Mouse (Mus musculus): ENCODE results near the gene Kcnb1. TPM values are rescaled to one million over a fixed set of nuclear protein-coding genes. Genes with fewer than 3 reads are reported as not detected.

Kcnb1 gene
- polyA plus RNA-seq, 1 experiment = not detected

DNA sequence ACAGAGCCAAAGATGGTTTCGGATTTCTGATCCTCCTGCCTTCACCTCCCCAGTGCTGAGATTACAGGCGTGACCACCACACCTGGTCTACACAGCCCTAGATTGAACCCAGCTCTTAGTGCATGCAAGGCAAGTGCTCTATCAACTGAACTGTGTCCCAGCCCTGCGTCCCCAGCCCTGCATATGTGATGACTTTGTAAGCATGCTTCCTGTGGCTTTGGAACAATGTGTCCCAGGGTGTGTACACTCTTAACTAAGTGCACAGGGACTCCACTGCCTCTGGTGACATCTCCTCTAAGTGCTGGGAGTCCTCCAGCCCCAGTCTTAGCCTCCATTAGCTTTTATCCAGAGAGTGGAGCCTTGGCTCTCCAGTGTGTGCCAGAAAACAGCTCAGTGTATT is 3.4 kb upstream of the Kcnb1 start:
- no peak overlapping the region for H3K4me3 ChIP-seq (replicated peaks)
- peaks cover 12% of the 10 kb centered on the region for H3K9me3 ChIP-seq (ENCODE audit: control insufficient read depth, low read length)
- no peaks in the 10 kb centered on the region for H3K36me3 ChIP-seq (ENCODE audit: control insufficient read depth)
- TF ChIP-seq GATA1 (IDR thresholded peaks at IDR 0.05; ENCODE audit: low read length) (no peak), TAL1 (IDR thresholded peaks at IDR 0.05; ENCODE audit: low read length) (no peak)
- peaks cover 5% of the 10 kb centered on the region for H3K4me1 ChIP-seq (ENCODE audit: control insufficient read depth)
- peaks cover 35% of the 10 kb centered on the region for H3K27me3 ChIP-seq (ENCODE audit: control insufficient read depth)

DNA sequence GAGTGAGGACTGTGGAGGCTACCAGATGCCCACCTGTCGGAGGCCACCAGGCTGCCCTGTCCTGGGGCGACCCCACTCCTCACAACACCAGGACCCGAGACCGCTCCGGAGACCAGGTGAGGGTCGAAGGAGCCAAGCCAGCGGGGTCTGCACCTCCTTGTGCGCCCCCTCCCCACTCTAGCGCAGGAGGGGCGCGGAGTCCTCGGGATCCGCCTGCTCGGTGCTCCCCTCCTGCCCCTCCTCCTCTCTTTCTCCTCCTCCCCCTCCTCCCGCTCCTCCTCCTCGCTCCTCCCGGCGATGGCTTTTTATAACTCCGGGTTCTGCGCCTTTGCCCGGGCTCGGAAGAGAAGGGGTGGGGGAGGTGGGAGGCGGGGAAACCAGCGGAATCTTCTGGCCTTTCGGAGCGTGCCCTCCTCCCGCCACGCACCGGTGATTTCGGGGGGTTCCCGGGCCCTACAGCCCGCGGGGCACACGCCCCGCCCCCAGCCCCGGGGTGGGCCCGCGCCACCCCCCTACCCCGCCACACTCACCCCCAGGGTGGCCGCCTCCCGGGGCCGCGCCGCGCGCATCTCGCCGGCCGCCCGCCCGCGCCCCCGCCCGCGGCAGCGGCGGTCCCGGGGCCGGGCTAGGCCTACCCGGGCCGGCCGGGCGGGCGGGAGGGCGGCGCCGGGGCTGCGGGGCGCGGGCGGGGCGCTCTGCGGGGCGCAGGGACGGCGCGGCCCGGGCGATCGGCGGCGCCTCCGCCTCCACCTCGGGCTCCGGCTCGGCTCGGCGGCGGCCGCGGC is 472 bp downstream of the Kcnb1 start:
- no peaks in the 10 kb centered on the region for H3K36me3 ChIP-seq (ENCODE audit: control insufficient read depth)
- H3K4me1 ChIP-seq (ENCODE audit: control insufficient read depth) = peaks cover 5% of the 10 kb centered on the region
- H3K4me3 ChIP-seq (replicated peaks) = no peak overlapping the region
- H3K27me3 ChIP-seq (ENCODE audit: control insufficient read depth) = peaks cover 66% of the 10 kb centered on the region
- H3K9me3 ChIP-seq (ENCODE audit: control insufficient read depth, low read length) = peaks cover 15% of the 10 kb centered on the region
- TF ChIP-seq TAL1 (IDR thresholded peaks at IDR 0.05; ENCODE audit: low read length) (no peak), GATA1 (IDR thresholded peaks at IDR 0.05; ENCODE audit: low read length) (no peak)

DNA sequence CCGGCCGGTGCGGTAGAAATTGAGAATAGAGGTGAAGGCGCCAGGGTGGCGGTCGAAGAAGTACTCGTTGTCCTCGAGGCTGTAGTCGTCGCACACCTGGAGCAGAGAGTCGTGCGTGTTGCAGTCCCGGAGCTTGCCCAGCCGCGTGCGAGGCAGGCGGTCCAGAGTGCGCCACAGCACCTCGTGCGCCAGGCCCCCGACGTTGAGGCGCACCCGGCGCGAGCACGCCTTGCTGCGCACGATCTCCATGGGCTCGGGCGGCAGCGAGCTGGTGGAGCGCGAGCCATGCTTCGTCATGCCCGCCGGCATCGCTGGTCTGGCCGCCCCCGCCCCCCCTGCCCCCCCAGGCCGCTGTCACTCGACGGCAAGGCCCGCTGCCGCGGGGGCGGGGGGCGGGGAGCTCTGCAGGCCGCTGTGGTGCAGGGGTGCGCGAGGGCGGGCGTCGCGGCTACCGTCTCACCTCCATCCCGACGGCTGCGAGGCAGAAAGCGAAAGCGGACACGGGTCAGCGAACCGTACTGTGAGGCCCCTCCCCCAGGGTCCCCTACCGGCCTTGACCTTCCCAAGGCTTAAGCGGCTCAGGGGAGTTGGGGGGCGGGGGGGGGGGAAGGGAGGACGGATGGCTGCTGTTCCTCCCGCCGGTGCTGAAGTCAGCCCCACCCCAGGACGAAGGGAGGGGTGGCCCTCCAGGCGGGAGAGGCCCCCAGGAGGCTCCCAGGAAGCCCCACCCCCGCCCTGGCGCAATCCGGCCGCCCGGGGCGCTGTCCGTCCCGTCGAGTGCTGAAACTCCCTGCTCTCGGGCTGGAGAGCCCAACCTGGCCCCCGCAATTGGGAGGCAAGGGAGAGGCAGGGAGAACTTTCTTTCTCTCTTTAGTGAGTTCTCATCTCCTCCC is 1.4 kb downstream of the Kcnb1 start:
- peak overlapping the region; percentile 44 for H3K4me3 ChIP-seq (replicated peaks)
- TF ChIP-seq GATA1 (IDR thresholded peaks at IDR 0.05; ENCODE audit: low read length) (no peak), TAL1 (IDR thresholded peaks at IDR 0.05; ENCODE audit: low read length) (no peak)
- peaks cover 66% of the 10 kb centered on the region for H3K27me3 ChIP-seq (ENCODE audit: control insufficient read depth)
- peaks cover 7% of the 10 kb centered on the region for H3K9me3 ChIP-seq (ENCODE audit: control insufficient read depth, low read length)
- peaks cover 5% of the 10 kb centered on the region for H3K4me1 ChIP-seq (ENCODE audit: control insufficient read depth)
- no peaks in the 10 kb centered on the region for H3K36me3 ChIP-seq (ENCODE audit: control insufficient read depth)

DNA sequence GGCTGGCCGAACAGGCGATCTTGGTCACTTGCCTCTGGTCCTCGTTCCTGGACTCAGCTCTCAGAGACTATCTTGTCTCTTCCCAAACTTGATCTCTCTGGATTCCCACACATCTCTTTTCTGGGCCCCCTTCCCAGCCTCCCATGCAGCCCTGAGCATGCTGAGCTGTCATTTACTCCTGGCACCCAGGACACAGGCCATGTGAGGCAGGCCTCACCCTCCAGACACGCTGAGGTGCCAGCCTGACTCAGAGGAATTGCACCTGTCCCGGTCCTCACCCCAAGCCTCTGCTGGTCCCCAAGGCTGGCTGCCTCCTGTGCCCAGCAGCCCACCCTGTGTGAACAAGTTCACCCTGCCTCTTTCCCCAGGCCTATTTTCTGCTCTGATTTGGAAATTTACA is 2.8 kb downstream of the Kcnb1 start:
- H3K27me3 ChIP-seq (ENCODE audit: control insufficient read depth) = peaks cover 66% of the 10 kb centered on the region

DNA sequence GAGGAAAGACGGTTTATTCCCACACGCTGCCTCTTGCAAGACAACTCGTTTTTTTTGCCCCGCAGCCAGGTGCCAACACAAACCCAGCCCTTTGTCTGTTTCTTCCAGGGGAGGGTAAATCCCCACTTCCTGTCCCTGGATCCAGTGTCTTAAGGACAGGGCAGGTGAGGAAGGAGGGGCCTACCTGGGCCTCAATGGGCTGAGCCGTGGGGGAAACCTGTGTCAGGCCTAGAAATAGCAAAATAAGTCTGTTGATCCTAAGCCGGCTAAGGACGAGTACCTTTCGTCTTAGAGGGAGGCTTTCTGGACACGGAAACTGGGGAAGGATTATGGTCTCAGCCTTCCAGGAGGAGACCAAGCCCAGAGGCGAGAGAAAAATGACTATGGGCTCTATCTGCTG is 3.4 kb downstream of the Kcnb1 start:
- Histone ChIP-seq H3K4me1 (ENCODE audit: control insufficient read depth) (peaks cover 5% of the 10 kb centered on the region), H3K36me3 (ENCODE audit: control insufficient read depth) (no peaks in the 10 kb centered on the region), H3K4me3 (replicated peaks) (no peak overlapping the region), H3K27me3 (ENCODE audit: control insufficient read depth) (peaks cover 62% of the 10 kb centered on the region), H3K9me3 (ENCODE audit: control insufficient read depth, low read length) (peaks cover 7% of the 10 kb centered on the region)
- no peak for TF ChIP-seq TAL1 (IDR thresholded peaks at IDR 0.05; ENCODE audit: low read length)
- no peak for TF ChIP-seq GATA1 (IDR thresholded peaks at IDR 0.05; ENCODE audit: low read length)

More for the DNA sequence above, 2.8 kb downstream of the Kcnb1 start:
- TF ChIP-seq TAL1 (IDR thresholded peaks at IDR 0.05; ENCODE audit: low read length) = no peak
- TF ChIP-seq GATA1 (IDR thresholded peaks at IDR 0.05; ENCODE audit: low read length) = no peak
- Histone ChIP-seq H3K4me1 (ENCODE audit: control insufficient read depth) (peaks cover 5% of the 10 kb centered on the region), H3K36me3 (ENCODE audit: control insufficient read depth) (no peaks in the 10 kb centered on the region), H3K4me3 (replicated peaks) (no peak overlapping the region), H3K9me3 (ENCODE audit: control insufficient read depth, low read length) (peaks cover 7% of the 10 kb centered on the region)

DNA sequence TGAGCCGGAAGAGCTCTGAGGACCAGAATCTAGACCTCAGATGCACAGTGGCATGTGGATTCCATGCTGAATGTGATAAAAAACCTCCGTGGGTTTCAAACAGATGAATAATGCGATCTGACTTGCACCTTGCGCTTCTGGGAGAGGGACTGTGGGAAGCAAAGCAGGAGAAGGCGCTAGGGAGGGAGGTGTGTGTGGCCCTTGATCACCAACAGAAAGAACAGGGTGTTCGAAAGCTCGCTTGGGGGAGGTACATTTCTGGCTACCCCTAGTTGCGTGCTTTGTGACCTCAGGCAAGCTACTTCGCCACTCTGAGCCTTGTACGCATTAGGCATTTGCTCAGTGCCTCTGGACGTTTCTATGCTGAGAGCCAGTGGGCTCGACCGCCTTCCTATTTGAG is 4.0 kb downstream of the Kcnb1 start:
- peaks cover 7% of the 10 kb centered on the region for H3K9me3 ChIP-seq (ENCODE audit: control insufficient read depth, low read length)
- peaks cover 57% of the 10 kb centered on the region for H3K27me3 ChIP-seq (ENCODE audit: control insufficient read depth)
- TF ChIP-seq TAL1 (IDR thresholded peaks at IDR 0.05; ENCODE audit: low read length) = no peak
- no peak for TF ChIP-seq GATA1 (IDR thresholded peaks at IDR 0.05; ENCODE audit: low read length)
- H3K4me1 ChIP-seq (ENCODE audit: control insufficient read depth) = peaks cover 5% of the 10 kb centered on the region
- H3K4me3 ChIP-seq (replicated peaks) = no peak overlapping the region
- no peaks in the 10 kb centered on the region for H3K36me3 ChIP-seq (ENCODE audit: control insufficient read depth)

DNA sequence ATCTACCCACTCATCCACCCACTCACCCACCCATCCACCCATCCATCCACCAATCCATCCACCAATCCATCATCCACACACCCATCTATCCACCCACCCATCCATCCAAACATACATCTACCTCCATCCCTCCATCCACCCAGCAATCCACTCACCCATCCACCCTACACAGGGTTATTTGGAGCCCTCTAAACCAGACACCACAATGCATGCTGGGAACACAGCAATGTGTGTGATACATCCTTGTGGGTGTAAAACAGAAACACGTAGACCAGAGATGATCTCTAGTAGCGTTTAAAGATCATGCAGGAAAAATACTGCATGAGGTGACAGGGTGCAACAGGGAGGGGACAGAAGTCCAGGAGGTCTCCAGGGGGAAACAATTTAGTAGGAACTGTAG is 4.5 kb downstream of the Kcnb1 start:
- Histone ChIP-seq H3K27me3 (ENCODE audit: control insufficient read depth) (peaks cover 51% of the 10 kb centered on the region), H3K4me3 (replicated peaks) (no peak overlapping the region), H3K4me1 (ENCODE audit: control insufficient read depth) (peaks cover 5% of the 10 kb centered on the region), H3K9me3 (ENCODE audit: control insufficient read depth, low read length) (peaks cover 7% of the 10 kb centered on the region), H3K36me3 (ENCODE audit: control insufficient read depth) (no peaks in the 10 kb centered on the region)
- TF ChIP-seq TAL1 (IDR thresholded peaks at IDR 0.05; ENCODE audit: low read length) (no peak), GATA1 (IDR thresholded peaks at IDR 0.05; ENCODE audit: low read length) (no peak)

DNA sequence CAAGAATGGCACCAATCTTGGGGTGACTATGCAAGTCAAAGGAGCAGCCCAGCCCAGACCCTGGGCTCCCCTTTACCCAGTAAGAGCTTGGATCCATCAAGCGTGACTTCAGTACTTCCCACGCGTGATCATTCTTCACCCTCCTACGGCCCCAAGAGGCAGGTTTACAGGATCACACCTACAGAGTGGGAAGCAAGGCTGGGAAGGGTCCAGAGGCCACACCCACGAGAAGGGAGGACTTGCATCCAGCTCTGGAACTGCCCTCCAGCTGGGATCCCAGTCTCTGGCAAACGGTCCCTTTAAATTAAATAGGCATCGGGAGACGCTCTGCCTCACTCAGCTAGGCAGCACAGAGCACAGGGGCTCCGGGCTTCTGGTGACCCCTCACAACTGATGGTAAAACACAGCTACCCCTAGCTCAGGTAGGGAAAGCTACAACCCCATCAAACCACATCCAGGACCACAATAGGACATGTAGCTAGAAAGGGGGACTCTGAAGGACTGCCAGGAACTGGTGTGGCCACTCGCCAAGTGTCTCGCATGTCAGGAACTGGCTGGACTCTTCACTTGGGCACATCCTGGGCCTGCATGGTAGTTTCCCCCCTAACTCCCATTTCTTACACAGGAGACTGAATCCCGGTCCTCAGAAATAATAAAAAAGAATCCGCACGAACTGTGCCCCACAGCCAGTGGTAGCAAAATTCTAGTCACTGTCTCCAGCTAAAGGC is 8.1 kb downstream of the Kcnb1 start:
- no peaks in the 10 kb centered on the region for H3K36me3 ChIP-seq (ENCODE audit: control insufficient read depth)
- H3K4me3 ChIP-seq (replicated peaks) = no peak overlapping the region
- TF ChIP-seq TAL1 (IDR thresholded peaks at IDR 0.05; ENCODE audit: low read length) (no peak), GATA1 (IDR thresholded peaks at IDR 0.05; ENCODE audit: low read length) (no peak)
- H3K27me3 ChIP-seq (ENCODE audit: control insufficient read depth) = peaks cover 15% of the 10 kb centered on the region
- H3K9me3 ChIP-seq (ENCODE audit: control insufficient read depth, low read length) = no peaks in the 10 kb centered on the region; the same call in 1 of the 2 replicates
- no peaks in the 10 kb centered on the region for H3K4me1 ChIP-seq (ENCODE audit: control insufficient read depth)

Data from erythroblast, embryonic 14.5 days (primary cell).